Mouse (Mus musculus): ENCODE results near the gene Sytl2. TPM values are rescaled to one million over a fixed set of nuclear protein-coding genes. Genes with fewer than 3 reads are reported as not detected.

The Sytl2 gene
- polyA plus RNA-seq, 1 experiment from 2014 or later, result 7.7 TPM

DNA sequence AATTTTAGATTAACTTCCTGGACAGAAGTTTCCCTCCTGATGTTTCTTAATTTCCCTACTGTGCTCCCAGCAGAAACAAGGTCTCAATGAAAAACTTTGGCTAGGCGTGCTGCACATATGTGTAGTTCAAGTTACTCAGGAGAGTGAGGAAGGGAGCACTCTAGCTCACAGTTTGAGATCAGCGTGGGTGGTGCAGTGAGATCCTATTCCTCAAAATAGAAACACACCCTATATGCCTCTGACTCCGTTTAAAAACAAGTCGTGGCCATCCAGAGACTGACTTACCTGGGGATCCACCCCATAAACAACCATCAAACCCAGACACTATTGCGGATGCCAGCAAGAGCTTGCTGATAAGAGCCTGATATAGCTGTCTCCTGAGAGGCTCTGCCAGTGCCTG is 47.0 kb downstream of the Sytl2 start:
- no peak for ATAC-seq (replicated peaks; ENCODE audit: extremely low read depth, insufficient read depth, low FRiP score)
- 0 out of 2 replicates have a peak overlapping the region, but pooled peaks have one; percentile 37 for H3K27ac ChIP-seq (ENCODE audit: low read length)
- H3K9ac ChIP-seq (ENCODE audit: low read length), result no peak overlapping the region
- no peak overlapping the region for H3K4me3 ChIP-seq (ENCODE audit: low read length)
- H3K4me2 ChIP-seq (ENCODE audit: low read depth, low read length), result no peak overlapping the region
- peaks cover 17% of the 10 kb centered on the region for H3K4me1 ChIP-seq (ENCODE audit: control insufficient read depth, insufficient read depth, low read length)
- no peaks in the 10 kb centered on the region for H3K36me3 ChIP-seq (ENCODE audit: control insufficient read depth, insufficient read depth)
- H3K9me3 ChIP-seq (replicated peaks; ENCODE audit: control insufficient read depth, low read length), result no peaks in the 10 kb centered on the region
- no peaks in the 10 kb centered on the region for H3K27me3 ChIP-seq (ENCODE audit: control insufficient read depth, insufficient read depth, low read length)
- WGBS, result 24% methylated on average over 5 of the region's 5 CpGs

- H3K27ac ChIP-seq (ENCODE audit: low read length), result no peak overlapping the region
- H3K4me2 ChIP-seq (ENCODE audit: low read depth, low read length), result no peak overlapping the region
- 82% methylated on average over 3 of the region's 3 CpGs for WGBS
- no peak overlapping the region for H3K4me3 ChIP-seq (ENCODE audit: low read length)
- no peaks in the 10 kb centered on the region for H3K27me3 ChIP-seq (ENCODE audit: control insufficient read depth, insufficient read depth, low read length)
- no peaks in the 10 kb centered on the region for H3K36me3 ChIP-seq (ENCODE audit: control insufficient read depth, insufficient read depth)
- ATAC-seq (replicated peaks; ENCODE audit: extremely low read depth, insufficient read depth, low FRiP score), result no peak
- H3K9ac ChIP-seq (ENCODE audit: low read length), result no peak overlapping the region
- H3K4me1 ChIP-seq (ENCODE audit: control insufficient read depth, insufficient read depth, low read length), result peaks cover 26% of the 10 kb centered on the region
- no peaks in the 10 kb centered on the region for H3K9me3 ChIP-seq (replicated peaks; ENCODE audit: control insufficient read depth, low read length)
Observed at GRCm38 (mm10) chr7:90352183-90352582, 50.1 kb downstream of the Sytl2 start.

DNA sequence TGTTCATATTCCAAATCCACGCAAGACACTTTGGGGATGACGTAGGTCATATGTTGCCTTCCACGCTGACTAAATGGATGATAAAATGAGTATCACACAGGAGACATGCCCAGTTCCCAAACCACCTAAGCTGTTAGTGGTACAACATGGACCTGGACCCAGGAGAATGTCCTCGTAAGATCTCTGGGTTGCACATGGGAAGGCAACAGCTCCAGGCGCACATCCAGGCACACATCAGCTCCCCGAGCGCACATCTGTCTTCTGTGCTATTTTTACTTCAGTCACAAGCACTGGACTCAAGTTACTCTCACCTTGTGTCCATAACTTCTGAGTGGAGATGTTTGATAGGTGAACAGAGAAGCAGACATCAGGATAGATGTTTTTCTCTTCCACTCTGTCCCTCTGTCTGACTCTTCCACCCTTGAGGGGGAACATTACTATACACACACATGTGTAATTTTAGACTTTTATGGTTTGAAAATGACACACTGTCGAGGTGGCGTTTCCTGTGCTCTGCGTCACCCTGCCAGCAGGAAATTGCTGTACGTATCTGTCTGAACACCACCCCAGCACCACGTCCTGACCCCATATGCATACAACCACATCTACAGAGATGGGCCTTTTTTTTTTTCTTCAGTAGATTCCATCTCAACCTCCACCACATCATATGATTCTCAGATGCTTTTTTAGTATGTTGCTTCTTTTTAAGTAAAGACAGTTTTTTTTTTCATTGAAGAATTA is 51.6 kb downstream of the Sytl2 start:
- peak; percentile 74; the same call in 1 of the 2 replicates for ATAC-seq (replicated peaks; ENCODE audit: extremely low read depth, insufficient read depth, low FRiP score)

DNA sequence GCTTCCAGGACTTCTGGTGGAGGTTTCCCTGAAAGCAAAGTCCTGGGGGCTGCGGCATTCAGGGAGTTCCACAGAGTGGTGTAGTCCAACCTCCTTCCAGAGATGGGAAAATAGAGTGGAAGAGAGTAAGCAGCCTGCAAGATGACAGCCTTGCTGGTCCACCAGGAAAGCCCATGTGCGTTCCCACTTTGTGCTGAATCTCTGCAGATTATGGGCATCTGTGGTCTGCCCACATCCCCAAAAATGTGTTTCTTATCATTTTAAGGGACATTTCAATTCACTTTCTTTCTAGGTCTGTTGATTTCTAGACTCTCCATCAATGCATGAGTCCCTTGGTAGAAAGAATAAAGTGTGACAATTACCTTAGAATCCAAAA is 52.2 kb downstream of the Sytl2 start:
- ATAC-seq (replicated peaks; ENCODE audit: extremely low read depth, insufficient read depth, low FRiP score), result no peak
- Histone ChIP-seq H3K27ac (ENCODE audit: low read length) (peak overlapping the region; percentile 63; the same call in 1 of the 2 replicates), H3K9ac (ENCODE audit: low read length) (no peak overlapping the region), H3K4me3 (ENCODE audit: low read length) (no peak overlapping the region), H3K4me1 (ENCODE audit: control insufficient read depth, insufficient read depth, low read length) (peaks cover 20% of the 10 kb centered on the region), H3K27me3 (ENCODE audit: control insufficient read depth, insufficient read depth, low read length) (no peaks in the 10 kb centered on the region), H3K36me3 (ENCODE audit: control insufficient read depth, insufficient read depth) (no peaks in the 10 kb centered on the region), H3K4me2 (ENCODE audit: low read depth, low read length) (no peak overlapping the region), H3K9me3 (replicated peaks; ENCODE audit: control insufficient read depth, low read length) (no peaks in the 10 kb centered on the region)
- 71% methylated on average over 2 of the region's 2 CpGs for WGBS

More for the DNA sequence above, 51.6 kb downstream of the Sytl2 start:
- no peaks in the 10 kb centered on the region for H3K36me3 ChIP-seq (ENCODE audit: control insufficient read depth, insufficient read depth)
- no peak overlapping the region for H3K4me2 ChIP-seq (ENCODE audit: low read depth, low read length)
- WGBS, result 42% methylated on average over 12 of the region's 12 CpGs
- no peak overlapping the region for H3K9ac ChIP-seq (ENCODE audit: low read length)
- no peaks in the 10 kb centered on the region for H3K9me3 ChIP-seq (replicated peaks; ENCODE audit: control insufficient read depth, low read length)
- peaks cover 26% of the 10 kb centered on the region for H3K4me1 ChIP-seq (ENCODE audit: control insufficient read depth, insufficient read depth, low read length)
- H3K27ac ChIP-seq (ENCODE audit: low read length), result peak overlapping the region; percentile 63
- no peaks in the 10 kb centered on the region for H3K27me3 ChIP-seq (ENCODE audit: control insufficient read depth, insufficient read depth, low read length)
- no peak overlapping the region for H3K4me3 ChIP-seq (ENCODE audit: low read length)

- 82% methylated on average over 3 of the region's 3 CpGs for WGBS
Observed at GRCm38 (mm10) chr7:90355454-90355853, 53.4 kb downstream of the Sytl2 start.

DNA sequence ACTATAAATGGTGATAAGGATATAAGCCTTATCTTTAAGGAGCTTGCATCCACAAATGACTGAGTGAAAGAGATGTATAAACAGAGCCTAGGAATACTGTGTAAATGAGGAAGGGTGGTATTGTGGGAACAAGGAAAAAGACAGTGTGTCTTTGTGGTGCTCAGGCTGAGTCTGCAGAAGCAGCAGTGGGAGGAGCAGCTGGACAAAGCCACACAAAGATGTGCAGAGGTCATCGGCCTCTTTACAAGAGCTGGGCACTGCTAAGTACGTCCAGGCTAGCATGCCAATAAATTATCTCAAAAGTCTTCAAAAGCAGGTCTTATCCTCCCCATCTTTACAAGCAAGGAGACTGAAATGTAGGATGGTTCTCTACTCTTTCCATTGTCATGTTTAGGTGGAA is 53.9 kb downstream of the Sytl2 start:
- ATAC-seq (replicated peaks; ENCODE audit: extremely low read depth, insufficient read depth, low FRiP score), result no peak
- no peaks in the 10 kb centered on the region for H3K9me3 ChIP-seq (replicated peaks; ENCODE audit: control insufficient read depth, low read length)
- WGBS, result 94% methylated on average over 2 of the region's 2 CpGs
- H3K4me1 ChIP-seq (ENCODE audit: control insufficient read depth, insufficient read depth, low read length), result peaks cover 20% of the 10 kb centered on the region
- no peak overlapping the region for H3K27ac ChIP-seq (ENCODE audit: low read length)
- H3K9ac ChIP-seq (ENCODE audit: low read length), result no peak overlapping the region
- no peak overlapping the region for H3K4me3 ChIP-seq (ENCODE audit: low read length)
- no peak overlapping the region for H3K4me2 ChIP-seq (ENCODE audit: low read depth, low read length)
- H3K27me3 ChIP-seq (ENCODE audit: control insufficient read depth, insufficient read depth, low read length), result no peaks in the 10 kb centered on the region
- no peaks in the 10 kb centered on the region for H3K36me3 ChIP-seq (ENCODE audit: control insufficient read depth, insufficient read depth)

More at GRCm38 (mm10) chr7:90355454-90355853, 53.4 kb downstream of the Sytl2 start:
- no peaks in the 10 kb centered on the region for H3K9me3 ChIP-seq (replicated peaks; ENCODE audit: control insufficient read depth, low read length)
- no peaks in the 10 kb centered on the region for H3K36me3 ChIP-seq (ENCODE audit: control insufficient read depth, insufficient read depth)
- H3K4me3 ChIP-seq (ENCODE audit: low read length), result no peak overlapping the region
- H3K27me3 ChIP-seq (ENCODE audit: control insufficient read depth, insufficient read depth, low read length), result no peaks in the 10 kb centered on the region
- no peak for ATAC-seq (replicated peaks; ENCODE audit: extremely low read depth, insufficient read depth, low FRiP score)
- H3K4me2 ChIP-seq (ENCODE audit: low read depth, low read length), result no peak overlapping the region
- no peak overlapping the region for H3K27ac ChIP-seq (ENCODE audit: low read length)
- H3K4me1 ChIP-seq (ENCODE audit: control insufficient read depth, insufficient read depth, low read length), result peaks cover 20% of the 10 kb centered on the region
- no peak overlapping the region for H3K9ac ChIP-seq (ENCODE audit: low read length)

DNA sequence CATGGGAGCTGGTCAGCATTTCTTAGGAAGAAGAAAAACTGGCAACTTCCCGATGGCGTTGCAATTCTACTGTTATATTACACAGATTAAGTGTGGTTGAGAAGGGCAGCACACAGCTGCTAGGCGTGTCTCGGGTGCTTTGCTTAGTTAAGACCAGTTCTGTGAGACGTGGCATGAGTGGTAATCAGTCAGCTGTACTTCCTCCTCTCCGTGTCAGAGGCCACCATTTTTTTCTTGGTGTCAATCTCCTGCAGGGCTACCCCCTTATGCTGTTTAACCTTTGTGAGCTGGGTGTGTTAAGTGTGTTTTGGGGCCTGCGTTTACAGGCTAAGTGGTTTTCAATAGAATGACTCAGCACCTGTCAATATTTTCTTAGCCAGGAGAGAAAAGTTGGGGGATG is 60.7 kb downstream of the Sytl2 start:
- no peak overlapping the region for H3K9ac ChIP-seq (ENCODE audit: low read length)
- H3K4me1 ChIP-seq (ENCODE audit: control insufficient read depth, insufficient read depth, low read length), result no peaks in the 10 kb centered on the region
- H3K27me3 ChIP-seq (ENCODE audit: control insufficient read depth, insufficient read depth, low read length), result no peaks in the 10 kb centered on the region
- ATAC-seq (replicated peaks; ENCODE audit: extremely low read depth, insufficient read depth, low FRiP score), result no peak
- WGBS, result 63% methylated on average over 7 of the region's 7 CpGs
- H3K4me3 ChIP-seq (ENCODE audit: low read length), result no peak overlapping the region
- H3K4me2 ChIP-seq (ENCODE audit: low read depth, low read length), result no peak overlapping the region
- no peaks in the 10 kb centered on the region for H3K9me3 ChIP-seq (replicated peaks; ENCODE audit: control insufficient read depth, low read length)
- no peak overlapping the region for H3K27ac ChIP-seq (ENCODE audit: low read length)
- H3K36me3 ChIP-seq (ENCODE audit: control insufficient read depth, insufficient read depth), result no peaks in the 10 kb centered on the region

GRCm38 (mm10) chr7:90370071-90370851 is 68.2 kb downstream of the Sytl2 start:
- WGBS, result 54% methylated on average over 6 of the region's 6 CpGs
- H3K4me1 ChIP-seq (ENCODE audit: control insufficient read depth, insufficient read depth, low read length), result peaks cover 11% of the 10 kb centered on the region
- H3K9ac ChIP-seq (ENCODE audit: low read length), result no peak overlapping the region
- H3K4me2 ChIP-seq (ENCODE audit: low read depth, low read length), result no peak overlapping the region
- ATAC-seq (replicated peaks; ENCODE audit: extremely low read depth, insufficient read depth, low FRiP score), result no peak
- no peak overlapping the region for H3K27ac ChIP-seq (ENCODE audit: low read length)
- no peak overlapping the region for H3K4me3 ChIP-seq (ENCODE audit: low read length)
- H3K9me3 ChIP-seq (replicated peaks; ENCODE audit: control insufficient read depth, low read length), result no peaks in the 10 kb centered on the region
- no peaks in the 10 kb centered on the region for H3K27me3 ChIP-seq (ENCODE audit: control insufficient read depth, insufficient read depth, low read length)
- no peaks in the 10 kb centered on the region for H3K36me3 ChIP-seq (ENCODE audit: control insufficient read depth, insufficient read depth)

- peak overlapping the region; percentile 38; the same call in 1 of the 2 replicates for H3K27ac ChIP-seq (ENCODE audit: low read length)
- no peaks in the 10 kb centered on the region for H3K27me3 ChIP-seq (ENCODE audit: control insufficient read depth, insufficient read depth, low read length)
- WGBS, result 23% methylated on average over 4 of the region's 4 CpGs
- no peak overlapping the region for H3K4me3 ChIP-seq (ENCODE audit: low read length)
- ATAC-seq (replicated peaks; ENCODE audit: extremely low read depth, insufficient read depth, low FRiP score), result no peak
- H3K9me3 ChIP-seq (replicated peaks; ENCODE audit: control insufficient read depth, low read length), result no peaks in the 10 kb centered on the region
- H3K4me2 ChIP-seq (ENCODE audit: low read depth, low read length), result no peak overlapping the region
- H3K4me1 ChIP-seq (ENCODE audit: control insufficient read depth, insufficient read depth, low read length), result peaks cover 11% of the 10 kb centered on the region
- H3K36me3 ChIP-seq (ENCODE audit: control insufficient read depth, insufficient read depth), result no peaks in the 10 kb centered on the region
- no peak overlapping the region for H3K9ac ChIP-seq (ENCODE audit: low read length)
Observed at GRCm38 (mm10) chr7:90372804-90373203, 70.8 kb downstream of the Sytl2 start.
